Mouse (Mus musculus) adrenal gland (tissue): ENCODE results near the gene Rnf5.

Source experiments
- intact Hi-C: fragments of 180-260 bp; cut with DNase I; formaldehyde crosslinking; loops from one replicate; pipeline ENCODE4 v1.15.1; 2025

Rnf5 gene

GRCm38 (mm10) chr17:34607997-34608396, 4.5 kb upstream of the Rnf5 start:
- intact Hi-C loops: no loop called here

GRCm38 (mm10) chr17:34606186-34607039, 2.9 kb upstream of the Rnf5 start:
- intact Hi-C loops: no loop called here

GRCm38 (mm10) chr17:34605609-34606008, 2.1 kb upstream of the Rnf5 start:
- intact Hi-C loops: no loop called here

- intact Hi-C loops: no loop called here
Observed at GRCm38 (mm10) chr17:34604511-34605237, 1.2 kb upstream of the Rnf5 start.

DNA sequence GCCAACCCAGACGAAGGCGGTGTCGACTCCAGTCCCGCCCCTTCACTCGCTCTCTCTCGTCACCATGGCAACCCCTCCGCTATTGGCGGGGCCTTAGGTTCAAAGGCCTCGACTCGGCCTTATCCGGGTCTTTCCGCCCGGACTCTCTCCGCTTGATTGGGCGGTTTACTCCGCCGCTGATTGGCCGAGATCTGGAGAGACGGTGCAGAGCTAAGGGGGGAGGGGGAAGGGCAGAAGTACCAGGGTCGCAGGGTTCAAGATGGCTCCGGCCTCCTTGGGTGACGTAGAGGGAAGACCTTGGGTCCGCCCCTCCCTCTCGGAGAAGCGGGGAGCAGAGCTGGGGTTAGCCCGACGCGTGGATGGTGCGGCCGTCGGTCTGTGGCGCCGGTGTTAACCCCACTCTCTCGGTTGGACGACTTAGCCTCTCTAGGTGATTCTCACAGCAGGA, 595 bp upstream of the Rnf5 start, which contains the start of gene Agpat1:
Agpat1 (plus strand) TSS at position 202 of the 448 bp plus-strand sequence.
- intact Hi-C loops: no loop called here

- intact Hi-C loops: no loop called here
Observed at GRCm38 (mm10) chr17:34601796-34602195, 1.7 kb downstream of the Rnf5 start.

- intact Hi-C loops: no loop called here
Observed at GRCm38 (mm10) chr17:34599891-34600290, 3.6 kb downstream of the Rnf5 start.

DNA sequence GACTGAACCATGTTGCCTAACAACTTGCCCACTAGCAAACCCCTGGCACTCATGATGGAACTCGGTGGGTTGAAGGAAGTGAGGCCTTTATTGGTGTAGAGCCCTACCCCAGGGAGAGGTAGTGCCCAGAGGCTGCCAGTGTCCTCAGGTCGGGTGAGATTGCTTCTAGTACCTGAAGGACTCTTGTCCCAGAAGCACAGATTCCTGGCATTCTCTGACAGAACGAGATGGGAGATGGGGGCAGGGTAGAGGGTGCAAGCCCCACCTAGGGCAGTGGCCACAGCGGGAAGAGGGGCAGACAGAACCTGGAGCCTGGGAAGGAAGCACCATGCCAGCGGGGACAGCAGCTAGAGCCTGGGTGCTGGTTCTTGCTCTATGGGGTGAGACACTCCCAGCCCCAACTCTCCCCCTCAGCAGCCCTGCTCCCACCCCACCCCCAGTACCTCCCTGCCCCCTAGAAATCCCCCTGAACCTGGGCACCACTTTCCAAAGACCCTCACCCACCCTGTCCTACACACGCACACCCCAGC, 5.9 kb downstream of the Rnf5 start, which contains the start of gene Ager:
Ager (plus strand) TSS at position 297 of the 530 bp plus-strand sequence.
- intact Hi-C loops: no loop called here

- intact Hi-C loops: no loop called here
Observed at GRCm38 (mm10) chr17:34596098-34596497, 7.4 kb downstream of the Rnf5 start.

GRCm38 (mm10) chr17:34593752-34594525, 9.6 kb downstream of the Rnf5 start:
- intact Hi-C loops: no loop called here

DNA sequence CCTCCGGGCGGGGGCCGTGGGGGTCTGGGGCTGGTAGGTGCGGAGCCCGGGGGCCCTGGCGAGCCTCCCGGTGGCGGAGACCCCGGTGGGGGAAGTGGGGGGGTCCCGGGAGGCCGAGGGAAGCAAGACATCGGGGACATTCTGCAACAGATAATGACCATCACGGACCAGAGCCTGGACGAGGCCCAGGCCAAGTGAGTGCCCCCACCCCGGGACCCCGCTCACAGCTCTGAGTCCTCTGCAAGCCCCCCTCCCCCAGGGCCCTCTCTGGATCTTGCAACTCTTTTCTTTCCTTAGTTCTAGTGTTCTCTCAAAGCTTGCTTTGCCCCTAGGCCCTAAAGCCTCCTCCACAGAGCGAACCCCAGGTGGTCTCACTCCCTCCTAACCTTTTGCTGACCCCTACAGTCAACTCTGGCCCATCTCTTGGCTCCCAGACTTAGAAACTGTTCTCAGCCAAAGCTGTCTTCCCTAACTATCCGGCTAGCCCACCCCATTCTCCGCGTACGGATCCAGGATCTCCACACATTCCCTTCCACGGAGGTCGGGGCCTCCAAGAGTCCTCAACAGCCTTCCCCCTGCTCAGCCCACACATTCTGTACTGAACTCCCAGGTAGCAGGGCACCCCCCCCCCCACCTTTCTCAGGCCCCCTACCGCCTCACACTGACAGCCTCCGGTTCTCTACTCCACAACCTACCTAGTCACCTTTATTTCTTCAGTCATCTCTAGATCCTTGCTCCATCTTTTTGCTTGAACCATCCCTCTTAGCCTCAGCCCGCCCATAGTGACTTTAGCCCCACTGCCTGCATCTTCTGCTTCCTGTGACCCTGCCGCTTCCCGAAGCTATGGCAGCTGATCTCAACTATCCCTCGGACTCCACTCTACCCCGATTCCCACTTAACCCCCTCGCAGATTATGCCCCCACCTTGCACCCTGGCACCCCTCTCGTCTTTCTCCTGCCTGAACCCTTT, 10.6 kb downstream of the Rnf5 start:
- intact Hi-C loops: no loop called here

- intact Hi-C loops: no loop called here
Observed at GRCm38 (mm10) chr17:34591994-34592375, 11.5 kb downstream of the Rnf5 start.

- intact Hi-C loops: no loop called here
Observed at GRCm38 (mm10) chr17:34591029-34591993, 12.2 kb downstream of the Rnf5 start, which contains the start of gene Pbx2. Pbx2 (plus strand) TSS chr17:34591266.

DNA sequence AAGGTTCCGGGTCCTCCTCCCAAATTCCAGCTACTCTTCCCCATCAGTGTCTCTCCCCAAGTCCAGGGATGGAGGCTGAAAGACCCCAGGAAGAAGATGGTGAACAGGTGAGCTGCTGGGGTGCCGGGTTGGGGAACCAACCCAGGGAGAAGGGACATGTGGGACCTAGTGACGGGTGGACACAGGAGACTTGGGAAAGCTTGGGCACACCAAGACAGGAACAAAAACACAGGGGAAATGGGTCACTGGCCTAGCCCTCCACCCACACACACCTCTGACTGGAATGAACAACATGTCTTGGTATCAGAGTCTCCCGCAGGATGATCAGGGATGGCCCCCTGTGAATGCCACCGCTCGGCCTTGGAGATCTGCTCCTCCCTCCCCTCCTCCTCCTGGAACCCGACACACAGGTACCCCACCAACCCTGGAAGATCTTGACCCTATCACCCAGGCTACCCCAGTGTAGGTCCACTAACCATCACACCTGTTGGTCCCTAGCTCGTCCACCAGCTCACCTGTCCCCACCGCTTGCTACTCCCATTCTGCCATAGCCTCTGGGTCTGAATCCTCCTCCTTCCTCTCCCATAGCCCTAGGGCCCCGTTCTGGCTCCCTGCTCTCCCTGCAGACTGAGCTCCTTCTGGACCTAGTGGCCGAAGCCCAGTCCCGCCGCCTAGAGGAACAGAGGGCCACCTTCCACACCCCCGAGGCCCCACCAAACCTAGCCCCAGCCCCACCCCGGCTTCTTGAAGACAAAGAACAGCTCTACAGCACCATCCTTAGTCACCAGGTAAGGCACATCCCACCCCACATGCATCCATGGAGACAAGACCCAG, 13.1 kb downstream of the Rnf5 start:
- intact Hi-C loops: no loop called here

GRCm38 (mm10) chr17:34589681-34590101, 13.8 kb downstream of the Rnf5 start, which contains the start of gene Gpsm3:
Gpsm3 (plus strand) TSS chr17:34589806.
- intact Hi-C loops: no loop called here

GRCm38 (mm10) chr17:34589206-34589605, 14.3 kb downstream of the Rnf5 start:
- intact Hi-C loops: no loop called here

- intact Hi-C loops: no loop called here
Observed at GRCm38 (mm10) chr17:34588767-34589166, 14.7 kb downstream of the Rnf5 start.

DNA sequence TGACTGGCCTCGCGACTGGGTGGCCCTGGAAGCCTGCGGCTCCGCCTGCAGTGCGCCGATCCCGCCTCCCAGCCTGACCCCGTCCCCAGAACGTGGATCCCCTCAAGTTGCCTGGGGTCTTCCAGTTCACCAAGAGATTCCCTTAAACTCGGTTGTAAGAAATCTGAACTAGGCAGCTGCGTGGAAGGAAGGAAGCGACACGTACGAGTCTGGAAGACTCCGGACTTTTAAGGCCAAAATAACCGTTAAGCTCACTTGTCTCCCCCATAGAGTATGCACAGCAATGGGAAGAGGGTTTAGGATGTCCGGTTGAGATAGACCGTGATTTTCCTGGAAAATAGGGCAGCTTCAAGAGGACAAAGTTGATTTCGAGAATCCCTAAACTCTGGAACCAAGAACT, 15.7 kb downstream of the Rnf5 start:
- intact Hi-C loops: no loop called here
